Mouse (Mus musculus) erythroblast, embryonic 14.5 days (primary cell): ENCODE results near the gene Rhbdl3. TPM values are rescaled to one million over a fixed set of nuclear protein-coding genes. Genes with fewer than 3 reads are reported as not detected.
A peak's percentile ranks its signal among the peaks of the same experiment; 100 is the strongest.

Experiments used
- H3K27me3 ChIP-seq: 2 replicates; pipeline ENCODE4 v1.6.1; 2012; ENCODE audit warnings: inconsistent platforms; ENCODE audit not compliant: control insufficient read depth
- H3K36me3 ChIP-seq: 2 replicates; pipeline ENCODE4 v1.6.1; 2012; ENCODE audit warnings: mild to moderate bottlenecking, inconsistent platforms; ENCODE audit not compliant: control insufficient read depth
- H3K4me1 ChIP-seq: 2 replicates; pipeline ENCODE4 v1.6.1; 2012; ENCODE audit warnings: inconsistent platforms; ENCODE audit not compliant: control insufficient read depth
- H3K4me3 ChIP-seq: replicated peaks from 2 replicates; pipeline ENCODE3; 2012; ENCODE audit warnings: moderate library complexity, mild to moderate bottlenecking, inconsistent platforms
- H3K9me3 ChIP-seq: 2 replicates; pipeline ENCODE4 v1.6.1; 2012; ENCODE audit warnings: low read length, inconsistent platforms, mixed read lengths; ENCODE audit not compliant: control insufficient read depth
- GATA1 ChIP-seq: IDR thresholded peaks from 2 replicates; pipeline ENCODE4 v1.6.1; 2012; ENCODE audit warnings: low read length, inconsistent platforms, mixed read lengths
- TAL1 ChIP-seq: IDR thresholded peaks from 3 replicates; pipeline ENCODE4 v1.6.1; 2012; ENCODE audit warnings: low read length, inconsistent platforms, mixed read lengths
- polyA plus RNA-seq: library from polyadenylated mRNA; stranded (reverse); fragments of >175 nt; gene quantifications from 2 replicates; pipeline ENCODE4 v1.2.3, GENCODE M21; 2012

Gene Rhbdl3
- polyA plus RNA-seq = not detected in 2 replicates

DNA sequence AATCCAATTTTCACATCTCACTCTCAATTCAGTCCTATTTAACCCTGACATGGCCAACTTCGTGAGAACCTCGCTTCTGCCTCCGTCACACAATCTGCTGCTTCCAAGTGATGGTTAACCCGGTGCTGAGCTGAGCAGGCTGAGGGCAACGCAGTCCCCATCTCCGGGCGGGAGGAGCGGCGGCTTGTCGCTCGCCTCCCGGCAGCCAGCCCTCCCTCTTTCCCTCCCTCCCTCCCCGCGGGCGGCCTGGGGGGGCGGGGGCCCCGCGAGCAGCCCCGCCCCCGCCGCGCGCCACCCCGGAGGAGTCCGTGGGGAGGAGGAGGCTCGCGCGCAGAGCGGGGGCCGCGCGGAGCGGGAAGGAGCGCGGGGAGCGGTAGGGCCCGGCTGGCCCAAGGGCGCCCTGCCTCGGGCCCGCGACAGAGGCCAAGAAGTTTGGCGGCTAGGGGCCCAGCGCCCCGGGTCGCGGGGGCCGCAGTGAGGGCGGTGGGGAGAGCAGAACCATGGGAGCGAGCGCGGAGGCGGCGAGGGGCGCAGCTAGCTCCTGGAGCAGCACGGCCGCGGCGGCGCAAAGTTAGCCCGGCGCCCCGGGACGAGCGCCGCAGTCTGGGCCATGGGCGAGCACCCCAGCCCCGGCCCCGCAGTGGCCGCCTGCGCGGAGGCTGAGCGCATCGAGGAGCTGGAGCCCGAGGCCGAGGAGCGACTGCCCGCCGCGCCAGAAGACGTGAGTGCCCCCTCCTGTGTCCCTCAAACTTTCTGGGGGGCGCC is at the start of gene Rhbdl3:
Rhbdl3 (plus strand) TSS at position 362 of the 765 bp plus-strand sequence.
- peaks cover 84% of the 10 kb centered on the region for H3K27me3 ChIP-seq
- no peaks in the 10 kb centered on the region for H3K36me3 ChIP-seq
- H3K9me3 ChIP-seq = peaks cover 3% of the 10 kb centered on the region
- TF ChIP-seq TAL1 (no peak), GATA1 (no peak)
- peaks cover 2% of the 10 kb centered on the region for H3K4me1 ChIP-seq
- H3K4me3 ChIP-seq = peak within 1 kb of the TSS; percentile 7

DNA sequence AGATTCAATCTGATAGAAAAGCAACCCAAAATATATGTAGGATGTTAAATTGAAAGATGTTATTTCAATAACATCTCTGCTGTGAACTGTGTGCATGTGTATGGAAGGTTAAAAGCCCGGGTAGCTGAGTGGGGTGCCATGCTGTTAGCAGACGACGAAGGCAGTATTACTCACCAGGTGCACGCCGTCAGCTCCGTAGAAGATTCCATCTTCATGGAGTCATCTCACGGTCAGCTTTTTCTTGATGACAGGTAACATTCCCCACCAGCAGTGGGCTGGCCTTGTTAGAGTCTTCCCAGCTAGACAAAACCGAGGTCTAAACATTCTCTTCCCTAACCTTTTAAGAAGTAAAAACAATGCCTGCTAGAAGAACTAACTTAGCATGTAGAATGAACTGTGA is 36.6 kb upstream of the Rhbdl3 start:
- TF ChIP-seq TAL1 = no peak
- TF ChIP-seq GATA1 = no peak
- H3K27me3 ChIP-seq = no peaks in the 10 kb centered on the region
- H3K36me3 ChIP-seq = peaks cover 49% of the 10 kb centered on the region
- H3K4me1 ChIP-seq = no peaks in the 10 kb centered on the region
- no peaks in the 10 kb centered on the region for H3K9me3 ChIP-seq
- no peak overlapping the region for H3K4me3 ChIP-seq

DNA sequence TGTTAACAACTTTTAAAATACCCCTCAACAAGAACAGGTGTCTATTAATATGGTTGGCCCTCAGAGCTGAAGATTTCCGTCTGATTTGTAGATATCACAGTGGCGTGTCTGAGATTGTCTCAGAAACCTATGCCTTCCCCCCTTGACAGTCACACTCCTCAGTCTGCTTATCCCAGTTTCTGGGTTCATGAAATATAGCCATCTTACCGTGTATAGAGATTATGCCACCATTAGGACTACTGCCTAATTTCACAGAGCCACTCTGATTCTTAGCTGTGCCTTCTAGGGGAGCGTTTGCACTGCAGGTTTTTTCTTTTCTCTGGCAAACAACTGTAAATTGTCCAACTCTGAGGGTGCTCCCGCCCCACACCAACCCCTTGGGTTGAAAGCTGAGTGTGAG is 29.6 kb upstream of the Rhbdl3 start:
- H3K27me3 ChIP-seq = no peaks in the 10 kb centered on the region
- H3K9me3 ChIP-seq = no peaks in the 10 kb centered on the region
- H3K4me1 ChIP-seq = no peaks in the 10 kb centered on the region
- H3K4me3 ChIP-seq = no peak overlapping the region
- peaks cover 10% of the 10 kb centered on the region for H3K36me3 ChIP-seq
- TF ChIP-seq TAL1 (no peak), GATA1 (no peak)

DNA sequence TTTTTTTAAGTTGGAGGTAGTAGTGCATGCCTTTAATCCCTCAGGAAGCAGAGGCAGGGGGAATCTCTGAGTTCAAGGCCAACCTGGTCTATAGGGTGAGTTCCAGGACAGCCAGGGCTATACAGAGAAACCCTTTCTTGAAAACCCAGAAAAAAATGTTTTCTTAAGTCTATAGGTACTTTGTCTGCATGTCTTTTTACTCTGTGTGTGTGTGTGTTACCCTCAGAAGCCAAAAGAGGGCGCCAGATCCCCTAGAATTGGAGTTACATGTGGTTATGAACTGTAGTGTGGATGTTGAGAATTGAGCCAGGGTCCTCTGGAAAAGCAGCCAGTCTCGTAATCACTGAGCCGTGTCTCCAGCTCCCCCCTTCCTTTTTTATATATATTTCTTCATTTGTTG is 25.7 kb upstream of the Rhbdl3 start:
- Histone ChIP-seq H3K9me3 (no peaks in the 10 kb centered on the region), H3K27me3 (no peaks in the 10 kb centered on the region), H3K36me3 (no peaks in the 10 kb centered on the region), H3K4me1 (no peaks in the 10 kb centered on the region), H3K4me3 (no peak overlapping the region)
- TF ChIP-seq GATA1 = no peak
- no peak for TF ChIP-seq TAL1

DNA sequence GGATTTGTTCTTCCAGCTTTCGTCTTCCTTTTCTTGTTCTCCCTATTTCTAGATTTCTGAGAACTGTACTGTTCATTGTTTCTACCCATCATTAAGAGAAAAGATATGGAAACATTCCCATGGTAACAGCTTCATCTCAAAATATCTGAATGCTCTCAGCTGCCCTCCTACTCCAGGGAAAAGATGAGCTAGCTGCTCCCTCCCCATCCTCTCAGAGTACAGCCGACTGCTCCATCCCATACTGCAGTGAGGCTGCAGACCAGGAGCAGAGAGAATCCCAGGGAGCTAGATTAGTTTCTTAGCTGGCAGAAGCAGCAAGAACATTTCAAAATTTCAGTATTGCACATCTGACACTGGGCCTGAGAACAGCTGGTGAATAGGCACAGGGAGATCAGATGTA is 22.7 kb upstream of the Rhbdl3 start:
- no peaks in the 10 kb centered on the region for H3K9me3 ChIP-seq
- no peak overlapping the region for H3K4me3 ChIP-seq
- TF ChIP-seq GATA1 (no peak), TAL1 (no peak)
- no peaks in the 10 kb centered on the region for H3K36me3 ChIP-seq
- H3K4me1 ChIP-seq = no peaks in the 10 kb centered on the region
- H3K27me3 ChIP-seq = no peaks in the 10 kb centered on the region

DNA sequence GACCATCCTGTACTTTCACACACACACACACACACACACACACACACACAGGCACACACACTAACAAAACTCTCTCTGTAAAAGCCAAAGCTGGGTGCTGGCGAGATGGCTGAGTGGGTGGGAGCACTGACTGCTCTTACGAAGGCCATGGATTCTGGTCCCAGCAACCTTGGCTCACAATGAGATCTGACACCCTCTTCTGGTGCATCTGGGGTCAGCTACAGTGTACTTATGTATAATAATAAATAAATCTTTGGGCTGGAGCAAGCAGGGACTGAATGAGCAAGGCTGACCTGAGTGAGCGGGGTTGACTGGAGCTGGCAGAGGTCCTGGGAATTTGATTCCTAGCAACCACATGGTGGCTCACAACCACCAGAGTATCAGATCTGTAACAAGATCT is 16.9 kb upstream of the Rhbdl3 start:
- TF ChIP-seq TAL1 (no peak), GATA1 (no peak)
- no peak overlapping the region for H3K4me3 ChIP-seq
- no peaks in the 10 kb centered on the region for H3K9me3 ChIP-seq
- no peaks in the 10 kb centered on the region for H3K36me3 ChIP-seq
- H3K27me3 ChIP-seq = peaks cover under 1% of the 10 kb centered on the region; the same call in 1 of the 2 replicates
- H3K4me1 ChIP-seq = no peaks in the 10 kb centered on the region

DNA sequence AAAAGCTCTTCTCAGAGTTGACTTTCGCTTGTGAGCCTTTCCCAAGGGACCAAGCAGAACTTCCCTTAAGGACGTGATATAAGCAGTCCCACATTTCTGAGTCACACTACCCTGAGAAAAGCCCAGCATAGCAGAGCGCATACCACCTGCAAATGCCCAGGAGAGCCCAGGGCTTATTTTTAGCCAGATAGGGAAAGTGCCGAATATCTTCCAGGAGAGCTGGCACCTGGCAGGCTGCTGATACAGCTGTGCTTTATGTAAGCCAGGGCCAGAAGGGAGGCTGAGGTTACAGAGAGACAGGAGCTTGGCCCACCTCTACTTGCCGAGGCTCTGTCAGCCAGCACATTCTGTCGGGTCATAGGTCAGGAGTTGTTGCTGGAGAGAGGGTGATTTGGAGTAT is 16.1 kb upstream of the Rhbdl3 start:
- TF ChIP-seq GATA1 = no peak
- H3K4me3 ChIP-seq = no peak overlapping the region
- no peaks in the 10 kb centered on the region for H3K4me1 ChIP-seq
- H3K27me3 ChIP-seq = peaks cover 6% of the 10 kb centered on the region
- H3K36me3 ChIP-seq = no peaks in the 10 kb centered on the region
- H3K9me3 ChIP-seq = no peaks in the 10 kb centered on the region

DNA sequence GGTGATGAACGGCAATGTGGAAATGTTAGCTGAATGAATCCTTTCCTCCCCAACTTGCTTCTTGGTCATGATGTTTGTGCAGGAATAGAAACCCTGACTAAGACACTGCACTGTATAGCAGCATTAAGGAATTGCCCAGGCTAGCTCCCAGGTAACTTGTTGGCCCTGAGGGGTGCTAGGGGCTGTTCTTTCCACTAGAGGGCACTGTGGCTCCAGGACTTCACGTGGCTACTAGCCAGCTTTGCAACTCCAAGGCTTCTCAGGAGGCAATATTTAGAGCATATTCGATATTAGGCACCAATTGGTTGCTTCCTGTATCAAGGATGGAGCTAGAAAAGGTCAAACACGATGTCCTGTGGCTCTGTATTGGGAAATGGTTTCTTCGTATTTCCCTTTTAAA is 13.6 kb upstream of the Rhbdl3 start:
- Histone ChIP-seq H3K36me3 (no peaks in the 10 kb centered on the region), H3K27me3 (peaks cover 17% of the 10 kb centered on the region), H3K9me3 (peaks cover 8% of the 10 kb centered on the region), H3K4me1 (no peaks in the 10 kb centered on the region), H3K4me3 (no peak overlapping the region)
- no peak for TF ChIP-seq GATA1
- no peak for TF ChIP-seq TAL1

DNA sequence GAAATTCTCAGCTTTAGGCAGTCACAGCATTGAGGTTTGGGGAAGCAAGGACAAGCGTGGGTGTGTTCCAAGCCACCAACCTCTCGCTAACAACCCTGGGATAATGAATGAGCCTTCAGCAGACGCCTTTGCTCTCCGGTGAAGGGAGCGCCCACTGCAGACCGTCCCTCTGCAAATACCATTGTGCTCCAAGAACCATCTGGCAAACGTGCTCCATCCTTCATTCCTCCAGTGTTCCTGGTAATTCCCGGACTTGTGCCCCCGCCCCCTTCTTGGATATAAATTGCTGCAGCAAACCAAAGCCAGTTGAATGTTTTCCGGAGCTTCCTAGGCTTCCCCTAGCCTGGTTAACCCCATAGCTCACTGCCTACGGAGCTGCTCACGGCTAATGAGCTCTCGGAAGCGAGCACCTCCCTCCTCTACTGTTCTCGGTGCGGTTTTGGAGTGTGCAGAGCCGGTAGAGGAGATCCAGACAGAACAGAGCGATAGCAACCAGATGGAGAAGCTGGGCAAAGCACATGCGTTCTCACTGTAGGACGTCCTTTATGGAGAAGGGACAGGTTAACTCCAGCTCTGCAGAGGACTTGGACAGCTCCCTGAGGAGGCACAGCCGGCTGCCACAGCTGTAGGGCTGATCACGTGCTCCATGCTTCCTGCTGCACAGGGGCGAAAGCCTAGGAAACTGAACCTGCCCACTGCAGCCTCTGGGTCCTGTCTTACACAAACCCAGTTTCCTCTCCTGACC is 10.8 kb upstream of the Rhbdl3 start:
- no peaks in the 10 kb centered on the region for H3K36me3 ChIP-seq
- TF ChIP-seq TAL1 = no peak
- TF ChIP-seq GATA1 = no peak
- H3K4me1 ChIP-seq = no peaks in the 10 kb centered on the region
- H3K9me3 ChIP-seq = peaks cover 8% of the 10 kb centered on the region
- no peak overlapping the region for H3K4me3 ChIP-seq
- peaks cover 28% of the 10 kb centered on the region for H3K27me3 ChIP-seq
